Mouse (Mus musculus) spleen, adult 2 months (tissue): ENCODE results near the gene Lrrc8b.

Source experiments
- CTCF ChIP-seq: fragments of 200-500 bp; IDR thresholded peaks from 2 replicates; pipeline ENCODE4 v1.5.1; 2011; ENCODE audit warnings: mild to moderate bottlenecking, inconsistent platforms; ENCODE audit not compliant: insufficient read depth, insufficient read length, insufficient replicate concordance; ENCODE audit errors: extremely low read depth
- POLR2A ChIP-seq: fragments of 200-500 bp; IDR thresholded peaks from 2 replicates; pipeline ENCODE4 v1.6.1; 2011; ENCODE audit warnings: low read depth, low read length, inconsistent platforms

GRCm38 (mm10) chr5:105445686-105446085, 30.1 kb downstream of the Lrrc8b start:
- TF ChIP-seq CTCF: no peak
- TF ChIP-seq POLR2A: no peak
